In the genomic region with DNA sequence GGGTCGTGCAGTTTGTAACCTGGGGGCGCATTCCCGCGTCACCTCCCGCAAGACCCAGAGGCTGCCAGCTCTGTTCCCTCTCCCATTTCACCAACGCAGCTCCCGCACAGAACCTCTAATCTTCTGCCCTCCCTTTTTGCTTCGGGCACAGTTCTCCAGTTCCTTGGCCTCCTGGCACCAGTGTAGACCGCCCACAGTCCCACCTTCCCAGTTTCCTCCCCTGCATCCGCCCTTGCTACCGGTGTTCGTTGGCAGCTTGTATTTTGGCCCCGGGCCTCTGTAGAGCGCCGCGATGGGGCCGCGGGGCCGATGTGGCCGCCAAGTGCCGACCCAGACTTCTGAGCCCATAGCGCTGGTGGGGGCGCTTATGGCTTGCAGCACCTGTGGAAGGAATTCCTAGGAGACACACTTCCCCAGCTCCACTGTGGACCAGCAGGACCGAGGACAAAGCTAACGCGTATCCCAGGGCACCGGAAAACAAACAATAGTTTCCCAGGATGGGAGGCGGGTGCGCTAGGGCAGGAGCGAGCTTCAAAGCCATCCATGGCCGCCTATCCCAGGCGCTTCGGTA, we compare ENCODE assay signal across 8 mouse cellular contexts. TPM values are rescaled to one million over a fixed set of nuclear protein-coding genes. Genes with fewer than 3 reads are reported as not detected.
A peak's percentile ranks its signal among the peaks of the same experiment; 100 is the strongest.
DNase-seq lines count a peak whose midpoint lies in the region; ATAC-seq and TF ChIP-seq lines count a peak whose summit lies in the region.

A gene (minus strand): TSS at position 452 of the 571 bp plus-strand sequence.

- no peak for DNase-seq in ES-E14 (ENCODE audit: low read depth, low spot score)
- DNase-seq in cerebellum, adult 8-10 months, result peak; percentile 84
- peak; percentile 98 for DNase-seq in heart, adult 11 months
- peak; percentile 44 for DNase-seq in lung, adult 2 months
- DNase-seq in layer of hippocampus, adult 9-11 months, result no peak
- no peak for DNase-seq in adrenal gland, postnatal 4 days (ENCODE audit: low spot score in 2 of 2)

- no peak within 1 kb of the TSS for H3K27ac ChIP-seq in ES-E14 (ENCODE audit: insufficient read depth, low read depth, low read length, poor library complexity, severe bottlenecking)
- no peak within 1 kb of the TSS for H3K27ac ChIP-seq in intestine, embryonic 16.5 days (ENCODE audit: low read length)
- no peak within 1 kb of the TSS for H3K27ac ChIP-seq in olfactory bulb, adult 2 months (ENCODE audit: insufficient read depth, low read depth, low read length)

- no peak; the same call in 1 of the 2 replicates for TF ChIP-seq POLR2A in lung, adult 2 months (IDR thresholded peaks at IDR 0.05; ENCODE audit: borderline replicate concordance, extremely low read depth, low read depth, low read length)
- TF ChIP-seq POLR2A in olfactory bulb, adult 2 months (IDR thresholded peaks at IDR 0.05; ENCODE audit: insufficient read depth, low read depth, low read length), result no peak

- H3K4me2 ChIP-seq in intestine, embryonic 16.5 days (ENCODE audit: low read depth, low read length), result peak within 1 kb of the TSS; percentile 78

- under 1% methylated on average over 33 of the region's 33 CpGs for WGBS in intestine, embryonic 16.5 days
- 2% methylated on average over 33 of the region's 33 CpGs for WGBS in lung, adult 2 months
- 4% methylated on average over 33 of the region's 33 CpGs for WGBS in olfactory bulb, adult 2 months

- TF ChIP-seq CTCF in lung, adult 2 months (IDR thresholded peaks at IDR 0.05; ENCODE audit: insufficient read depth, low read length), result no peak
- no peak for TF ChIP-seq CTCF in olfactory bulb, adult 2 months (IDR thresholded peaks at IDR 0.05; ENCODE audit: insufficient read depth, low read depth, low read length)

- H3K4me1 ChIP-seq in ES-E14 (ENCODE audit: control insufficient read depth in 2 of 2, insufficient read depth in 2 of 2, low read length in 2 of 2, poor library complexity in 1 of 2), result peaks cover 2 to 21% of the 10 kb centered on the region in 2 experiments; a peak in 2 of 4 replicates
- peaks cover 23% of the 10 kb centered on the region for H3K4me1 ChIP-seq in intestine, embryonic 16.5 days (ENCODE audit: control insufficient read depth, insufficient read depth, low read length)
- peaks cover 2% of the 10 kb centered on the region; the same call in 1 of the 2 replicates for H3K4me1 ChIP-seq in lung, adult 2 months (ENCODE audit: control insufficient read depth, insufficient read depth, low read length)
- peaks cover 22% of the 10 kb centered on the region for H3K4me1 ChIP-seq in olfactory bulb, adult 2 months (ENCODE audit: control insufficient read depth, insufficient read depth, low read length)

- in situ Hi-C loops in ES-E14 (cut with MboI; ENCODE audit: low sequenced_read_pairs in 2 of 2, unreplicated experiment in 2 of 2), result no loop called here

- H3K9ac ChIP-seq in ES-E14 (ENCODE audit: insufficient read depth, low read depth, low read length, poor library complexity, severe bottlenecking), result peak within 1 kb of the TSS; percentile 60
- peak within 1 kb of the TSS; percentile 39 for H3K9ac ChIP-seq in intestine, embryonic 16.5 days (ENCODE audit: low read depth, low read length)

- H3K9me3 ChIP-seq in ES-E14 (ENCODE audit: control insufficient read depth, insufficient read depth, low read depth, low read length), result no peaks in the 10 kb centered on the region
- H3K9me3 ChIP-seq in intestine, embryonic 16.5 days (ENCODE audit: control insufficient read depth, low read length), result no peaks in the 10 kb centered on the region

- peak within 1 kb of the TSS; percentile 55 to 63 for H3K4me3 ChIP-seq in ES-E14 (ENCODE audit: insufficient read depth in 1 of 2, low read depth in 1 of 2, low read length in 2 of 2, poor library complexity in 1 of 2, severe bottlenecking in 1 of 2)
- H3K4me3 ChIP-seq in intestine, embryonic 16.5 days (ENCODE audit: low read length), result peak within 1 kb of the TSS; percentile 44
- H3K4me3 ChIP-seq in lung, adult 2 months (replicated peaks; ENCODE audit: extremely low read depth, low read depth, low read length), result peak within 1 kb of the TSS; percentile 45
- peak within 1 kb of the TSS; percentile 33 for H3K4me3 ChIP-seq in olfactory bulb, adult 2 months (ENCODE audit: insufficient read depth, low read depth, low read length)

- no peaks in the 10 kb centered on the region for H3K36me3 ChIP-seq in ES-E14 (ENCODE audit: control insufficient read depth, insufficient read depth, low read length, poor library complexity, severe bottlenecking)
- H3K36me3 ChIP-seq in intestine, embryonic 16.5 days (ENCODE audit: control insufficient read depth, insufficient read depth, low read length), result no peaks in the 10 kb centered on the region

- peaks cover 44% of the 10 kb centered on the region for H3K27me3 ChIP-seq in intestine, embryonic 16.5 days (replicated peaks; ENCODE audit: control insufficient read depth, insufficient read depth, low read length)

- ATAC-seq in intestine, embryonic 16.5 days, result peak; percentile 19; the same call in 1 of the 2 replicates

TF ChIP-seq in ES-E14, 5 proteins besides CTCF, POLR2A, EP300 and RAD21:
- TF ChIP-seq CHD2 (IDR thresholded peaks at IDR 0.05; ENCODE audit: low read depth, low read length), result no peak
- no peak for TF ChIP-seq ZNF384 (IDR thresholded peaks at IDR 0.05; ENCODE audit: low read depth, low read length)
- TF ChIP-seq HCFC1 (IDR thresholded peaks at IDR 0.05; ENCODE audit: borderline replicate concordance, insufficient read depth, low read length), result no peak
- TF ChIP-seq MAFK (IDR thresholded peaks at IDR 0.05; ENCODE audit: insufficient read depth, low read depth, low read length), result no peak
- no peak for TF ChIP-seq ZC3H11A (IDR thresholded peaks at IDR 0.05; ENCODE audit: borderline replicate concordance, low read depth, low read length)

RNA-seq across cellular contexts. Expression of the gene that starts here (rescaled TPM):
- 0.37 TPM in 1 of 2 replicates, not detected in the other for total RNA-seq in ES-E14 (2012; rRNA removed)
- polyA plus RNA-seq in intestine, embryonic 16.5 days (2015; fragmentation: Nextera tagmentation; extraction: Ambion mirVana), result 0.70 and 0.80 TPM in 2 replicates
- 106 and 138 TPM in 2 replicates for polyA plus RNA-seq in lung, adult 2 months (2012; rRNA removed)
- polyA plus RNA-seq in olfactory bulb, adult 2 months (2012; ENCODE audit: insufficient read depth, insufficient read length, low replicate concordance, missing spikeins), result not detected in 2 replicates
- total RNA-seq in adrenal gland, postnatal 4 days (2021), result 1 to 10 TPM in 1 of 2 experiments, under 1 TPM in 1; 0.34 to 1.5 TPM

Comparison
In these comparisons a context has a peak if more than half of its experiments do, and no peak if none do; other contexts are left out.
1. RNA of the gene that starts here (polyA plus RNA-seq): 106 to 138 TPM in lung, adult 2 months; 0.70 to 0.80 TPM in intestine, embryonic 16.5 days and not detected in olfactory bulb, adult 2 months; every median in the first group is over 10 times any median in the second.
2. Peak in ATAC-seq, H3K4me3 ChIP-seq, H3K9ac ChIP-seq and H3K4me2 ChIP-seq in intestine, embryonic 16.5 days; RNA of the gene not detected or under 1 TPM.
3. DNase-seq: peak in cerebellum, adult 8-10 months (single experiment), heart, adult 11 months (single experiment) and lung, adult 2 months (single experiment); none in ES-E14 (single experiment), layer of hippocampus, adult 9-11 months (single experiment) and adrenal gland, postnatal 4 days (0 of 2).
4. Peak in every context shown above with its lines, with median percentiles within 50 percentile points of each other: H3K4me3 ChIP-seq.